Mouse (Mus musculus): ENCODE data around the gene Prss46. TPM values are rescaled to one million over a fixed set of nuclear protein-coding genes. Genes with fewer than 3 reads are reported as not detected.

The Prss46 gene
- polyA plus RNA-seq, 1 experiment from 2014 or later = not detected

Other genes starting within 250 kb of the Prss46 start
- gene Nradd, start 220.1 kb upstream of the Prss46 start, polyA plus RNA-seq (2016; fragmentation: Nextera tagmentation; extraction: Ambion mirVana) = 39.0 and 45.2 TPM in 2 replicates
- 1.8 and 2.1 TPM in 2 replicates for gene Nbeal2, start 190.3 kb upstream of the Prss46 start, polyA plus RNA-seq (2016; fragmentation: Nextera tagmentation; extraction: Ambion mirVana)
- 113 and 114 TPM in 2 replicates for gene Ccdc12, start 188.0 kb upstream of the Prss46 start, polyA plus RNA-seq (2016; fragmentation: Nextera tagmentation; extraction: Ambion mirVana)
- 2.0 TPM in 2 replicates for gene Myl3, start 102.6 kb upstream of the Prss46 start, polyA plus RNA-seq (2016; fragmentation: Nextera tagmentation; extraction: Ambion mirVana)
- gene Pth1r, start 97.4 kb upstream of the Prss46 start, polyA plus RNA-seq (2016; fragmentation: Nextera tagmentation; extraction: Ambion mirVana) = 44.3 and 52.4 TPM in 2 replicates
- gene Prss42, start 46.3 kb upstream of the Prss46 start, polyA plus RNA-seq (2016; fragmentation: Nextera tagmentation; extraction: Ambion mirVana) = not detected in 2 replicates
- gene Prss44, start 30.5 kb upstream of the Prss46 start, polyA plus RNA-seq (2016; fragmentation: Nextera tagmentation; extraction: Ambion mirVana) = not detected in 2 replicates
- not detected in 2 replicates for gene Prss43, start 17.8 kb upstream of the Prss46 start, polyA plus RNA-seq (2016; fragmentation: Nextera tagmentation; extraction: Ambion mirVana)
- gene Prss45, start 9.9 kb upstream of the Prss46 start, polyA plus RNA-seq (2016; fragmentation: Nextera tagmentation; extraction: Ambion mirVana) = not detected in 2 replicates
- gene Prss50, start 13.5 kb downstream of the Prss46 start, polyA plus RNA-seq (2016; fragmentation: Nextera tagmentation; extraction: Ambion mirVana) = 0.26 TPM in 1 of 2 replicates, not detected in the other
- 1.5 and 1.9 TPM in 2 replicates for gene Als2cl, start 35.4 kb downstream of the Prss46 start, polyA plus RNA-seq (2016; fragmentation: Nextera tagmentation; extraction: Ambion mirVana)
- 1.1 and 1.2 TPM in 2 replicates for gene Tmie, start 35.6 kb downstream of the Prss46 start, polyA plus RNA-seq (2016; fragmentation: Nextera tagmentation; extraction: Ambion mirVana)
- not detected in 2 replicates for gene Fam240a, start 72.4 kb downstream of the Prss46 start, polyA plus RNA-seq (2016; fragmentation: Nextera tagmentation; extraction: Ambion mirVana)
- not detected in 2 replicates for gene Tdgf1, start 101.7 kb downstream of the Prss46 start, polyA plus RNA-seq (2016; fragmentation: Nextera tagmentation; extraction: Ambion mirVana)
- 0.09 and 0.12 TPM in 2 replicates for gene Lrrc2, start 107.0 kb downstream of the Prss46 start, polyA plus RNA-seq (2016; fragmentation: Nextera tagmentation; extraction: Ambion mirVana)
- not detected in 2 replicates for gene Rtp3, start 146.1 kb downstream of the Prss46 start, polyA plus RNA-seq (2016; fragmentation: Nextera tagmentation; extraction: Ambion mirVana)
- gene Ltf, start 174.8 kb downstream of the Prss46 start, polyA plus RNA-seq (2016; fragmentation: Nextera tagmentation; extraction: Ambion mirVana) = 1.8 and 2.4 TPM in 2 replicates
- 0.97 and 1.4 TPM in 2 replicates for gene Ccrl2, start 213.0 kb downstream of the Prss46 start, polyA plus RNA-seq (2016; fragmentation: Nextera tagmentation; extraction: Ambion mirVana)